Mouse (Mus musculus) lung, postnatal 25 days (tissue): ENCODE results near the gene Gas7.

Experiments
- DNase-seq: peaks from one replicate; pipeline ENCODE4 v3.0.0; 2022; ENCODE audit warnings: low spot score

Gas7 gene

GRCm38 (mm10) chr11:67722399-67723156 is 267.3 kb downstream of the Gas7 start:
- no peak for DNase-seq

- DNase-seq = no peak
These were observed 268.2 kb downstream of the Gas7 start for GRCm38 (mm10) chr11:67723231-67724013.

GRCm38 (mm10) chr11:67727095-67727494 is 271.9 kb downstream of the Gas7 start:
- no peak for DNase-seq

GRCm38 (mm10) chr11:67728726-67729125 is 273.5 kb downstream of the Gas7 start:
- DNase-seq = no peak

GRCm38 (mm10) chr11:67731056-67731455 is 275.8 kb downstream of the Gas7 start:
- DNase-seq = no peak

- no peak for DNase-seq
These were observed 278.5 kb downstream of the Gas7 start for GRCm38 (mm10) chr11:67733726-67734125.

GRCm38 (mm10) chr11:67734597-67734996 is 279.4 kb downstream of the Gas7 start:
- DNase-seq = no peak

- DNase-seq = no peak
These were observed 283.1 kb downstream of the Gas7 start for GRCm38 (mm10) chr11:67738345-67738744.
